Mouse (Mus musculus): ENCODE measurements around the gene Grhpr.
"Not testable (repeated sequence)": the region's sequence is repeated elsewhere in the genome, so short reads cannot be mapped to it uniquely, and the experiment has no call there.

Gene Grhpr

DNA sequence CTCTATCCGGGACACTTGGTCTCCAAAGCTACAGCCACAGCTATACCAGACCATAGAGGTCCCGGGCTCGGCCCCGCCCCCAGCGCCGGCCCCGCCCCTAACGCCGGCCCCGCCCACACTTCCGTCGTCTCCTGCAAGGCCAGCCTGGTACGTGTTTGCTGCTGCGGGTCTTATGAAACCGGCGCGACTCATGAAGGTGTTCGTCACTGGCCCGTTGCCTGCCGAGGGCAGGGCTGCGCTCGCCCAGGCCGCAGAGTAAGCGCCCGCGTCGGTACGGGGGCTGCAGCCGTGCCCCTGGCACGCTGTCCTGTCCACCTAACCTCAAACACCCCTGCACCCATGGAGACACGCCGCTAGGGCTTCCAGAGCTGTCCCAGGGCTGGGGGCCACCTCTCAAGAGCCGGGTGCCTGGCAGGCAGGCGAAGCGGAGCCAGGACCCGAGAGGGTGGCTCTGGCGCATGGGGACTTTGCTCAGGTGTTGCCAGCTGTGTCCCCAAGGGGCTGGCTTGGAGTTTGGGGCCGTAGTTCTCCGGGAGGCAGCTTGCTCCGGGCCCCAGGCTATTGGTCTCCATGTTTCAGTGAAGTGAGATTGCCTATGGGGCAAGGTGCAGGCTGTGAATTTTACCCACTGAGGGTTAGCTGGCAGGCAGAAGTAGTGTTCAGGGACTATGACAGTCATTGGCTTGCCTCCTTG lies at the start of gene Grhpr:
Grhpr (plus strand) TSS at position 116 of the 694 bp plus-strand sequence.
- peak; percentile 91 for DNase-seq

DNA sequence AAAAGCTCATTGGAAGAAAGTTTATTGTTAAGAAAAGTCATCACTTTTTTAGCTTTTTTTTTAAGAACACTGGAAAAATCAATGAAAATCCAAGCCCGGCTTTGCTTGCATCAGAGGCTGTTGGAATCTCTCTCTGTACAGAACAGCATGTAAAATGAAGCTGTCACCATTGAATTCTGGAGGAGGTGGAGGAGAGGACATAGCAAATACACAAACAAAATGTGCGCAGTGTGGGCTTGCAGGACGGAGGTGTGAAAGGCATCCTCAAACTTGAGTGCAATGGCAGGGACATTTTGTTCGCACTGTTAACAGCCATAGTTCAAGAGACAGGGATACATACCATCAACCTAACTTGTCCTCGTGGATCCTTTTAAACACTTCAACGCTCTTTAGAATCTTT lies 49.5 kb upstream of the Grhpr start:
- no peak for DNase-seq

DNA sequence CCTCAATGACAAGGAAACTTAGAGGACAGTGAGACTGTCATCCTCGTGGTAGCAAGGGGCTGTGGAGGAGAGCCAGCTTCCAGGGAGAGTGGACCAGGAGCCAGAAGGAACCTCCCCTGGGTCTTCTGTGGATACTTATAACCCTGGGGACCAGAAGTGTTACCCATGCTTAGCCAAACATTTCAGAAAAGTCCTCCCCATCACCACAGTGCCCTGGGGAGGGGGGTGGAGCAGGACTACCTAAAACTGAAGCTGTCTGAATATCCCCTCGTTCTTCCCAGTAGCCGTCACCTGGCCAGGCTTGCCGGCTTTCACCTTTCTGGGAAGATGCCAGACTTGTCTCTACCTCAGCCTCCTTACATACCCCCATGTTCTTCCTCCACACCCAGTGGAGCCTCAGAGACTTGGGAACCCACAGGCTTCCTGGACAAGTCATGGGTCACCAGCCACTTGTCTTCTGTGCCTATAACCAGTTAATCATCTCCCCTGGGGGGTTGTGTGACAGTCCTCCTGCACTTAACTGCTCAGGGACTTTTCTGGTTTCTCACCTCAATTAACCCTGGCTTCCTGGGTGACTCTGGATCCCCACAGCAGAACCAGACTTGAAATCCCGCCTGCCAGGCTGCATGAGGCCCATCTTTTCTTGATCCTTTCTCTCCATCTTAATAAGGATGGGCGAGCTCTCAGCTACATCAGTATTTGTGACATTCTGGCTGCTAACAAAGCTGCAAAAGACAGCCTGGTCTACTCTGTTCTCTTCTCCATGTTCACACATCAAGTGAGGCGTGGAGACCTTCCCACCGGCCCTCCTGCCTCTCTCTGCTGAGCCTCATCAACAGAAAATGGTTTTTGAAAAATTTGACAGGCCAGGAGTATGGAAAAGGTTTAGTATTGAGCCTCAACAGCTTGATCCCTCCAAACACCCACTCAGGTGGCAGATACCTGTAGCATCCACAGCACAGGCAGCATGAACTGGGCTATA lies 42.5 kb upstream of the Grhpr start:
- DNase-seq, result no peak

DNA sequence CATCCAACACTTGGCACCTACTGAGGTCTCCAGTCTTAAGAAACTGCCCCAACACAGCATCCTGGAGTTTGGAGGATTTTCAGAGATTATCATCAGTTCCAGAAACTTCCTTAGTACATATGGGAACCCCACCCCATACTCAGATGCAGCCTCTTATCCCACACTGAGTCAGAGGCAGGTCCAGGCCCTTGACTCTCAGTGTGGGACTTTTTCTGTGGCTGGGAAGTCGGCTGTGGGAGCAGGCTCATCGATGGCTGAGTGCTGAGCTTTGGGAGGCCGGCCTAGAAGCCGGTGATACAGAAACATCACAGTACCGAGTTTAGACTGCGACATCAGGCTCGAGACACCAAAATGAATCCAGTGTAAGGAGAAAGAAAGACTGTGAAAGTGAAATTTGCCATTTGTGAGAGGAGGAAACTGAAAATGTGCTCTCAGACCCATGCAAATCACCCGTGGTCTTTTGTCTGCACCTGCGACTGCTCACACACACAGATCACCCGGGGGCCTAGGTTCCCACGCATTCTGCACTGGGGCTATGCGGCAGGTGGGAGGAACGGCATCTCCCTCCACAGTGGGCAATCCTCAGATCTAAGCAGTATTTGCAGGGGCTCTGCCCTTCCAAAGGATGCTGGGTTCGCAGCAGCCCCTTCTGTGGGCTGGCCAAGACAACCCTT lies 41.5 kb upstream of the Grhpr start:
- no peak for DNase-seq

DNA sequence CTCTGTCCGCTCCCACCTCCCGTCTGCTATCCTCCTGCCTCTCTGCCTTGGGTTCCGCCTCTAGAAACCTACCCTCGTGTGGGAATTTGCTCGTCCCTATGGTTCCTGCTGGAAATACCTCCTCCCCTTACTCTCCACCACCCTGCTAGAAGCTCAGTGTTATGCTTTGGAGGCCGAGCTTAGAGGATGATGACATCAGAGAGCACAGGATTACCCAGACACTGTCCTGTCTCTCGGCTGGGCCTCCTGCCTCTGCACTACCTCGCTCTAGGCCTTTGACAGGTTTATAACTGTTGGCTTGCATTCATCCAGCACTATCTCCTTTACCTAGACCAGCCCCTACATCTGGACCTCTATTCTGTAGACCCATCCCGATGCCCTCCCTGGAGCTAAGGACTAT lies 40.9 kb upstream of the Grhpr start:
- DNase-seq, result no peak

- no peak for DNase-seq
Measured at GRCm38 (mm10) chr4:44942237-44942636, 39.0 kb upstream of the Grhpr start.

GRCm38 (mm10) chr4:44943480-44943879 lies 37.7 kb upstream of the Grhpr start:
- no peak for DNase-seq

GRCm38 (mm10) chr4:44944426-44945075 lies 36.6 kb upstream of the Grhpr start:
- peak; percentile 44 for DNase-seq

DNA sequence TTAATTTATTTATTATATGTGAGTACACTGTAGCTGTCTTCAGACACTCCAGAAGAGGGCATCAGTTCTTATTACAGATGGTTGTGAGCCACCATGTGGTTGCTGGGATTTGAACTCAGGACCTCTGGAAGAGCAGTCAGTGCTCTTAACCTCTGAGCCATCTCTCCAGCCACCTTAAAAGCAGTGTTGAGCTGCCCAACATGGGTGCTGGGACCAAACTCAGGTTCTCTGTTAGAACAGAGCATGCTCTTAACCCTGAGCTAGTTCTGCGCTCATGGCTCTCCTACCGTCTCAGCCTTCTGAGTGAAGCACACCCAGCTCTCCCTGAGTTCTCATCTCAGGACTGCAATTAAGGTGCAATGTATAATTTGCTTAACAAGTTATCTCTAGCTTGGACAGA lies 35.1 kb upstream of the Grhpr start:
- DNase-seq, result not testable (repeated sequence)

DNA sequence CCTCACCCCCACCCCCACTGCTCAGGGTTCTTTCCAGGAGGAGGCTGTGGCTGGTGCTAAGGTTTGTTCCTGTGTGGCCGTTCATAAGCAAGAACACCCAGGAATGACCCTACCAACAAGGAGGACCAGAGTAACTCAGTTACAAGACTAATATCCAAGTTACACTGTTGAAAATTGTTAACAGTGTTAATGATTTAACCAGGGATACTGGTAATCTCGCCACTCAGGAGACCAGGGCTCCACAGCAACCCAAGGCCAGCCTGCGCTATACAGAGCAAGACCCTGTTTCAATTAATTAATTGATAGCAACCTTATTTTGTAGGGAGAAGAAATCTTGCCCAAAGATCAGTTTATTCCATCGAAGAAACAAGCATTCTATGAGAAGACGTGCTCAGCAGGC lies 33.7 kb upstream of the Grhpr start:
- DNase-seq, result no peak

DNA sequence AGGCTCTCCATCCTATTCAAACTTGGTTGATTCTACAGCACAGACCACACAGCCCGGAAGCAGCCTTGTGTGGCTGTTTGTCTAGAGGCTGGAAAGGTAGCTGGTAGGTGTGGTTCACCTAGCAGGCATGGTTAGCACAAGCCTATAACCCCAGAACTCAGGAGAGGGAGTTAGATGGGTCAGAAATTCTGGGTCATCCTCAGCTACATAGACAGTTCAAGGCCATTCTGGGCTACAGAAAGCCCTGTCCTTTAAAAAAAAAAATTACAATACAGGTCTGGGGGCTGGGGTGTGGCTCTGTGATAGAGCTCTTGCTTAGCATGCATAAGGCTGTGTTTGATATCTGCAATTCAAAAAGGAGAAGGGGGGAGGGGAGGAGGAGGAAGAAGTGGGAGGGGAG lies 32.9 kb upstream of the Grhpr start:
- no peak for DNase-seq

DNA sequence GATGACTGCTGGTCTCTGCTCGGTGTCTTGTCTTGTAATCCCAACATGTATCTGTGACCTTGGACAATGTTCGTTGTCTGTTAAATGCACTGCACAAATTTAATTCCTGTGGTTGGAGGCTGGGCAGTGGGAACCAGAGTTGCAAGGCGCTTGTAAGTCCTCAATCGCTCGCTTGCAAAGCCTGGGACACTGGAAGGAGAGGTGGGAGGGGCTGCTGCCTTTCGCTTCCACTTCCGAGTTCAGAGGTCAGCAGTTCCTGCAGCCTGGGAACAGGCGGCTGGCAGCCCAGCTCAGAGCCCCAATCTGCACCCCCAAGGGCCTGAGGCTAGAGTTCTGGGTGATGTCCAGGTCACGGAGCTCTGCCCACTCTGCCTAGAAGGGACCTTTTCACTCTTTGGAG lies 28.2 kb upstream of the Grhpr start:
- no peak for DNase-seq

GRCm38 (mm10) chr4:44958776-44959175 lies 22.4 kb upstream of the Grhpr start:
- no peak for DNase-seq

DNA sequence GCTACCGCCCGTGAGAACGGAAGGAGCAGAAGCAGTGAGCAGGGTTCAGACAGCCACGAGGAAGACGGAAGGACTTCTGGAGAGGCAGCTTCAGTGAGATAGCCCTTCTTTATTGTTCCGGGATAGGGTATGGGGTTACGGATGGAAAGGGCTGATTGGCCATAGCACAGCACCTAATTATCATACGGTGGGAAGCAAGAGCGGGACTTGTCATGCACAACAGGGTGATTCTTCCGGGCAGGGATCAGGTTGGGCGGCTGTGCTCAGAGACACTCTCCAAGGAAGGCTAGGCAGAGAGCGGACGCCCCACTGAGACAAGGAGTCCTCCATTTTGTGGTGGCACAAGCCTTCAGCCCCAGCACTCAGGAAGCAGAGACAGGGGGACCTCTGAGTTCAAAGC lies 22.0 kb upstream of the Grhpr start:
- no peak for DNase-seq

GRCm38 (mm10) chr4:44963156-44963555 lies 18.0 kb upstream of the Grhpr start:
- DNase-seq, result no peak

- no peak for DNase-seq
Measured at GRCm38 (mm10) chr4:44965175-44965574, 16.0 kb upstream of the Grhpr start.

GRCm38 (mm10) chr4:44965736-44966135 lies 15.5 kb upstream of the Grhpr start:
- no peak for DNase-seq

- DNase-seq, result no peak
Measured at GRCm38 (mm10) chr4:44967402-44967801, 13.8 kb upstream of the Grhpr start.

DNA sequence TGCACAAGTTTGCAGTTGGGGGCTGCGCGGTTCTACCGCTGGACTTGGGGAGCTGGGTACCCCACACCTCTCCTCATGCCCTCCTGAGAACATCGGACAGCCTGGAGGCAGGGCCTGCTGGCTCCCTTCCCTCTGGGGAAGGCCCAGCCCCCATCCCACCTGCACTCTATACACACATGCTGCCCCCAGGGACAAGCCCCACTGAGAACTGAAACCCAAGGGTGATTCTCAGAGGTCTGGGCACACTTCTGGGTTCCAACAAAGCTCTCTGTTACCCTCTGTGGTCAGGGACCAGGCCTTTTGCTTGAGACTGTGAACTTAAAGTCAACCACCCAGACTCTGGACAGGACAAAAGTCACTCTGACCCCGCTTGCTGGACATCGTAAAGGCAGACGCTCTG lies 11.1 kb upstream of the Grhpr start:
- DNase-seq, result no peak

- DNase-seq, result peak; percentile 86
Measured at GRCm38 (mm10) chr4:44970612-44971110, 10.5 kb upstream of the Grhpr start.

DNA sequence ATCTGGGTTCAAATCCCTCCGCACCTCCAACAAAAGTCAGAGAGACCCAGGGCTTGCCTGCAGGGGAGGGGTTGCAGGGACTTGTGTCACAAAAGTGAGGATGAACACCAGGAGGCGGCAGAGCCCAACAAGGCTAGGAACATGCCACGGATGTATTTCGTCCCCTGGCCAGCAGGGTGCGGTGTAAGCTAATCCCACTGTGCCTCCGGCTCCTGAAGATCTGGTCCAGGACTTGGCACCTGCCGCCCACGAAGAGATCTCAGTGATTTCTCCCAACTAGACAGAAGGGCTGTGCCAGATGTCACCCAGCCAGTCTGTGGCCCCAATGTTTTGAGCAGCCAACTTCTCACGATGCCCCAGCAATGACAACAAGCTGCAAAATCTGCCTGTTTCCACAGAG lies 7.7 kb upstream of the Grhpr start:
- peak; percentile 94 for DNase-seq

GRCm38 (mm10) chr4:44973871-44974270 lies 7.3 kb upstream of the Grhpr start:
- DNase-seq, result no peak

GRCm38 (mm10) chr4:44974331-44974730 lies 6.9 kb upstream of the Grhpr start:
- DNase-seq, result no peak

All from retina, postnatal 1 day (tissue).